Mouse (Mus musculus) frontal cortex, postnatal 36 days (tissue): ENCODE measurements around the gene Ccin.

ENCODE experiments used
- DNase-seq, 2 experiments: peaks; one replicate each; pipeline ENCODE4 v3.0.0; 2022; ENCODE audit warnings: low spot score in 2 of 2

The Ccin gene

DNA sequence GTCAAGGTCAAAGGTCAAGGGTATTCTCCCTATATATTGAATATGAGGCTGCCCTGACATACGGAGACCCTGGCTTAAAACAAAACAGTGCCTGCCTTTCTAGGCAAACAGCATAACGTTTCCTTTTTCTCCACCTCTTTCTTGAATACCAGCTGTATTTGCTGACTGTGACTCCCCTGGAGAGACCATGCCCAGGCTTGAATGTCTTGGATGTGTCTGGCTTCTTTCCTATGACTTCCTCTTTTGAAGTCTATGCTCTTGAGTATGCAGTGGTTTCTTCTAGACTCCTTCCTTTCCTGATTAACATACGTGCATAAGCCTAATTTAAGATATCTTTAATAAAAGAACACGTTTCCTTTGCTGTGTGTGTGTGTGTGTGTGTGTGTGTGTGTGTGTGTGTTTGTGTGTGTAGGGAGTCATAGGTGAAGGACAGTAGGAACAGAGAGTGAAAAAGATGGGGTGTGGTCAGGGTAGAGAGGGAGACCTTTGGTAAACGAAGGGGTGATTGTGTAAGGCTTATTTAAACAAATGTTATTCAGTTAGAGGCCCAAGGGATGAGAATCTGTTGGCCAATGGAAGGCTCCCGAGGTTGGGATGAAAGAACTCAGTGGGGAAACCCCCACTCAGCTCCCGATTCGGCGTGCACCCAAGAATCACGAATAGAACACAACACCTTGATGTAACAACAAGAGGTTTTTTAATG, 8.2 kb upstream of the Ccin start:
- no peak for DNase-seq

DNA sequence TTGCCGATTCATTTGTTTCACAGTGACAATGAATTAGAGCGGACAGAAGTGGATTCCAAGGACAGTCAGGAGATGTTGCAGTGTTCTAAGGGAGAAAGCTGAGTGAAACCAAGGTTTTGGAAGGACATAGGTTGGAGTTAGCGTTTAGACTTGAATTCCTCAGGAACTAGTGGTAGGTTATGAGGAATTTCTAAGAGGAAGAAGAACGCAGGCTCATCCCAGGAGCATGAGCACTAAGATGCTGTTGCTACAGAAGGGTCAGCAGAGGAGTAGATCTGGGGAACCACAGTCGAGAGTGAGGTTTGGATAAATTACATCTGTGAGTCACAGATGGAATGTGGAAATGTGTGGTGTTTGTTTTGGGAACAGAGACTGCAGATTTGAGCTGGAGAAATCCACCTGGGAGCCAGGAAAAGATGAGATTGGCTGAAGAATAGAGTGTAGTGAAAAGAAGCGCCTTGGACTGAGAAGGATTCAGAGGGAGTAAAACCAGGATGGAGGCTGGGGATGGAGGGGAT, 7.0 kb upstream of the Ccin start:
- no peak for DNase-seq

DNA sequence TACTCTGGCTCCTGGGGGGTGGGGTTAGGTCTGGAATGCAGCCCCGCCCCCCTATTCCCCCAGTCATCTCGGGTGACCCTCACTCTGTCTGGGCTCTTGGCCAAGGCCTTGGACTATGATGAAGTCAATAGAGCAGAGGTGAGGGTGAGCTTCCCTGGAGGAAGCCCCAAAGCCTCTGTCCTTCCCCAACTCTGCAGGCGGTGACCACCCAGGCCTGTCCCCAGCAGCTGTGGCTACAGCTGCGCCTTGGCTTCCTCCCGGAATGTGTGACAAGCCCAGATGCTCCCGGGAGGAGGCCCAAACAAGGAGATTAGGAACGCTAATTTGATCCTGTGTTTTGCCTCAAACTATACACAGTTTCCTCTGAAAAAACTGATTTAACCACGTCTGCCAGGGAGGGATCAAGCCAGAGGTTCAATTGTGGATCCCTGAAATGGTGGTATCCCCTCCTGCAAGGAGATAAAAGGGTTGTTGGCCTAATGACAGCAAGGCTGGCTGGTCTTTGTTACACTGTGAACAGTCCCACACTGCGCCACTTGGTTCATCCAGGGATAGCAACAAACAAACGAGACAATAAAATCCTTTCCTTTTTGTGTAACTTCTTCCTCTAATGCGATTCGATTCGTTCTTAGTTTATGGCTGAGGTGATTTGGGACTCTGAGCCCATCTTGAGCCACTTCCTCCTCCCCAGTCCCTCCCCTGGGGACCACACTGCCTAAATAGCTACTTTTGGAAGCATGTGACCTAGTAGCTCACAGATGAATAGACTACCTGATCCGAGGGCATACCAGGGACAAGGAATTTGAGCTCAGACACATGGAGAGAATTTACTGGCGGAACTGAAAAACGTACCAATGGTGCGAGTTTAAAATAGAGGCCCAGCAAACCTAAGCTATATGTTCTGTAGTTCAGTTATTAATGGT, 4.5 kb upstream of the Ccin start:
- DNase-seq: no peak

DNA sequence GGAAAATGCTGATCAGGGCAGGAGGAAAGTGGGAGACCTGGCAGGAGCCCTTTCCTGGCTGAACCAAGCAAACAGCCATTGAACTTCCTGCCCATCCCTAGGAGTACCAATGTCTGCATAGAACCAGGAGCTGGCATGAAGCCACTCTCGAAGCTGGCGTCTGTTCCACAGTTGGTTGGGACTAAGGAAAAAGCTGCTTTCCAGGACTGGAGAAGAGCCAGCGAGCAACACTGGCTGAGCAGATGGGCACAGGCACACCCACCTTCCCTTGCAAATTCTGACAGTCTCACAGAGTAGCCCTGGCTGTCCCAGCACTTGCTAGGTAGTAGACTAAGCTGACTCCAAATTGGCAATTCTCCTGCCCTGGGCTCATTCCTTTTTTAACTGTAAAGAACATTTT, 3.5 kb upstream of the Ccin start:
- DNase-seq: peak; percentile 91 to 95

DNA sequence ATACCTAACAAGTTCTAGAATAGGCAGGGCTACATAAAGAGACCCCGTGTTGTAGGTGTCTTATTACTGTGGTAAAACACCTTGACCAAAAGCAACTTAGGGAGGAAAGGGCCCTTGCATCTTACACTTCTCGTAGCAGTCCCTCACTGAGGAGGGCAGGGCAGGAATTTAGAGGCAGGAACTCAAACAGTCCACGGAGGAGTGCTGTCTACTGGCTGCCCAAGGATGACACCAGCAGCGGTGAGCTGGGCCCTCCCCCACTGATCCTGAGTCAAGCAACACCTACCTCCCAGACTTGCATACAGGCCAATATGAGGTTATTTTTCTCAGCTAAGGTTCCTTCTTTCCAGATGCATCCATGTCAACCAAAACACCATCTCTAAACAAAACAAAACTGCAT, 3.0 kb upstream of the Ccin start:
- DNase-seq: no peak

DNA sequence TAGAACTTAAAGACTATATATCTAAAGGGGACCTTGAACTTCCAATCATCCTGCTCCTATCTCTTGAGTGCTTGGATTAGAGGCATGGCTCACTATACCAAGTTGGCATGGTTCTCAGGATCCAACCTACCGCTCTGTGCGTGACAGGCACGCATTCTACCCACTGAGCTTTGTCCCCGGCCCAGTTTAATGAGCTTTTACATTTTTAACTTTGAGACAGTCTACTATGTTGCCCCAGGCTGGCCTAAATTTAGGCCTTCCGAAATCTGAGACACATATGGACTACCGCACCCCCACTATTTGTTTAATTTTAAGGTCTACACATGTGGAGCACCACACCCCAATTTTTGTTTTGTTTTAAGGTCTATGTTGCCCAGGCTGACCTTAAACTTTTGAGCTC, 2.4 kb upstream of the Ccin start:
- no peak for DNase-seq

DNA sequence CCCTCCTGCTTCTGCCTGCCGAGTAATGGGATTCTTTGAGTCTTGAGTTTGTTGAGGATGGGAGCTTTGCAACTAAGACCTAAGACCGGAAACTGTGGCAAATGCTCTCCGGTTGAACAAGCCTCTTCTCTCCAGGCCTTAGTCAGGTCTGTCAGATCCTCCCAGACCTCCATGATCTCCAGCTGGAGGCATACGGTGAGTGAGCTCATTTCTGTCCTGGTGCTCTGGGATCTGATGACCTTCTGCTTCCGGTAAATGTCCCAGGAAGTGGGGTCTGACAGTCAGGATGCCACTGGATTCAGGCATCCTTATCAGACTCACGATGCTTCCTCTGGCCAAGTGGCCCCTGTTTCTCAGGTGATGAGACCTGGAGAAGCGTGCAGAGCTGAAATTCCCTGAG, 2.0 kb upstream of the Ccin start:
- no peak for DNase-seq

DNA sequence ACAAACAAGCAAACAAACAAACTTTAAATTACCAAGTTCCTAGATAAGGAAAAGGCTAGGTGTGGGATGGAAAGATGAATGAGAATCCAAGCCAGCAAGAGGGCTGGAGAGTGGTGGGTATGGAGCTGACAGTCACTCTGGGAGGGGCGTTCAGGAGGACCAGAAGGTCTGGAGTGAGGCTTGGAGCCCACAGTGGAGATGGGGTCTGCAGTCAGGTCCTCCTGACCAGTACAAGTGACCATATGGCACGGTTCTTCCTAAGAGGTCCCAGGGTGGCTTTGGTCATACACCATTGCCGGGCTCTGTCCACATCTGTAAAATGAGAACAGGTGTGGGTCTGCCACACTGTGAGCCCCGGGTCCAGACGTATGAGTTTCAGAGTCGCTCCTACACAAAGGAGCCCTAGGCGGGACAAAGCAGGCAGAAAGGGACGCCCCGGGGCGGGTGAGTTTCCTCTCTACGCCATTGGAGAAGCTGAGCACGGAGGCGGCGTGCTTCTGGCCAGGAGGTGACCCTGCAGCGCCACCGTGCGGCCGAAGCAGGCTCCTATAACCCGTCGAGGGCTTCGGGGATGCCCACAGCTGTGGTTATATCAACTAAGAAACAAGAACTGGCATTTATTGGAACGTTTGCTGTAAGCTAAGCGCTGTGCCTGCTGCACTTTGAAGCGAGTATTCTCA, 1.1 kb upstream of the Ccin start:
- peak; percentile 92 to 93 for DNase-seq

DNA sequence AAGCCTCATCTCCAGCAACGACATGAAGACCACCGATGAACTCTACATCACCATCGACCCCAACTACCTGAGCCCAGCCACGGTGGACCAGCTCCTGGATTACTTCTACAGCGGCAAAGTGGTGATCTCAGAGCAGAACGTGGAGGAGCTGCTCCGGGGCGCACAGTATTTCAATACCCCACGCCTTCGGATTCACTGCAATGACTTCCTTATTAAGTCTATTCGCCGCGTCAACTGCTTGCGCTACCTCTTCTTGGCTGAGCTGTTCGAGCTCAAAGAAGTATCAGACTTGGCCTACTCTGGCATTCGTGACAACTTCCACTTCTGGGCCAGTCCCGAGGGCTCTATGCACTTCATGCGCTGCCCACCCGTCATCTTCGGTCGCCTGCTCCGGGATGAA, 473 bp downstream of the Ccin start:
- no peak for DNase-seq

DNA sequence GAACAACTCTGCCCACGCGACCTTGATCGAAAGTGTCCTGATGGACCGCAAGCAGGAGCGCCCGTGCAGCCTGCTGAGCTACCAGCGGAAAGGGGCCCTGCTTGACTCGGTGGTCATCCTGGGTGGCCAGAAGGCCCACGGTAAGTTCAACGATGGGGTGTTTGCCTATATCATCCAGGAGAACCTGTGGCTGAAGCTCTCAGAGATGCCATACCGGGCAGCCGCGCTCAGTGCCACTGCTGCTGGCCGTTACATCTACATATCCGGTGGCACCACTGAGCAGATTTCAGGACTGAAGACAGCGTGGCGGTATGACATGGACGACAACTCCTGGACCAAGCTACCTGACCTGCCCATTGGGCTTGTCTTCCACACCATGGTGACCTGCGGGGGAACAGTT, 1.0 kb downstream of the Ccin start:
- no peak for DNase-seq

DNA sequence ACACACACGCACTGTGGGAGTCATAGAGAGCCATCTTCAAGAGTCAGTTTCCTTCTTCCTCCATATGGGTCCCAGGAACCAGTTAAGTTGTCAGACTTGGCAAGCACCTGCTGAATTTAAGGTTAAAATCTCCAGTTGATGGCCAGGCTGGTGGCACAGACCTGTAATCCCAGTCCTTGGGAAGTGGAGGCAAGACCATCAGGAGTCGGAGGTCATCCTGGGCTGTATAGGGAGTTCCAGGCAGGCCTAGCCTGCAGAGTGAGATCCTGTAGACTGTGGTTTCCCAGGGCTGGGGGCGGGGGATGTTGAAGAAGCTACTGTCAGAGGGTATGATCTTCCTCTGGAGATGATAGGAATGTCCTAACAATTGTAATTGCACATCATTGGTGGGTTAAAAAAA, 5.7 kb downstream of the Ccin start:
- no peak for DNase-seq

DNA sequence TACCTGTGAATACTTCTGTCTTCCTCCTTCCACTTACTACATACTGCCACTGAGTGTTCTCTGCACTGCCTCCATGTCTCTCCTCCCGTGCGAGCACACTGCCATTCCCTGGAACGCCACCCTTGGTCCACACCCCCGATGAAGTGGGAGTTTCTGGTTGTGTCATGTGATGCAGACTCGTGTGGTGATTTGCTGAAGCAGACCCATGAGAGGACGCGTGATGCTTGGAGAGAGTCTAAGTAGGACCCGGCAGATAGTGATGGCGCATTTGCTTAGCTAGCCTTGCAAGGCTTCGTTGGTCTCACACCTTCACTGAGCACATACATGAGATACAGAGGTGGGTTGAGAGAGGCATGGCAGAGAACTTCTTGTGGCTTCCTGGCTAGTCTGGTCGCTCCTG, 9.8 kb downstream of the Ccin start:
- no peak for DNase-seq

DNA sequence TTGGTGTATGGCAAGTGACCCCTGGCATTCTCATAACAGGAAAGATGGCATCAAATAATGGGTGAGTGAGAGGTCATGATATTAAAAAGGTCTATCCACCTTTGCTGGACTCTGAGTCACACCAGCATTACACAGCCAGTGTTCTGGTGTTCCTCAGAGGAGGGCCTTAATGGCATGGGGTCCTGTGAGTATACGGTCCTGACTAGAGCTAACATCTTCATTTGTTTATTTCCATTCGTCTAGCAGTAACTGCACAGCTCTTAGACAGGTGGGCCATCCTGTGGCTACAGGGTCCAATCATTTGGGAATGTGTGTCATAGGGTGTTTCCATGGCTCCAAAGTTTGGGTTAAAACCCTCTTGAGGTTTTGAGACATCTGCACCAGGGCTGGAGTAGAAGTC, 11.1 kb downstream of the Ccin start:
- no peak for DNase-seq

DNA sequence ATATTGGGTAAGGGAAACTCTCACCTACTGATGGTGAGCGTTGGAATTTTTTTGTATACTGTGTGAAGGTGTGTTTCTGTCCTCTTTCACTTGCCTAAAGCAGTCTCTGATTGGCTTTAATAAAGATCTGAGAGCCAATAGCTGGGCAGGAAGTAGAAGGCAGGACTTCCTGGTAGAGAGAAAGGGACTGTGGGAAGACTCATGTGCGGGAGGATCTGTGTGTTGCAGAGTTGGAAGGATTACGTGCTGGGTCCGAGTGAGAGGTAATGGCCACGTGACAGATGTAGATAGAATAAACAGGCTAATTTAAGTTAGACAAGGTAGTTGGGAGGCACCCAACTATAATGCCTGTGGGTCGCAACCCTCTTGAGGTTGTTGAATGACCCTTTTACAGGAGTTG, 20.3 kb downstream of the Ccin start:
- DNase-seq: no peak

DNA sequence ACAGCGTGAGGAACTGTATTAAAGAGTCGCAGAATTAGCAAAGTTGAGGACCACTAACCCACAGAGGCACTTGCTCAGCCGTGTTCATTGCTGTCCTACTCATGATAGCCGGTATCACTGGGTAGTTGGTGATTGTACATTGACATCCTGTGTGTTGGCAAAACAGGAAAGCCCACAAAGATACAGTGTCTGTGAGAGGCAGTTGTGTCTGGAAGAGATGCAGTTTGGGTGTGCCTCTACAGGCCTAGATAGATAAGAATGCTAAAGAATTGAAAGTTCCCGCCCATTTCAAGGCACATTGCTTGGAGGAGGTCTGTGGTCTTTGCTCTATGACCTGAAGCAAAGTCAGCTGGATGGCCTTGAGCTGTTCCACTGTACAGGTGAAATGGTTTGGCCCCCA, 20.8 kb downstream of the Ccin start, which contains the start of gene Clta:
Gene Clta, plus strand, starts transcription at position 327 of the 400 bp plus-strand sequence.
- DNase-seq: no peak

DNA sequence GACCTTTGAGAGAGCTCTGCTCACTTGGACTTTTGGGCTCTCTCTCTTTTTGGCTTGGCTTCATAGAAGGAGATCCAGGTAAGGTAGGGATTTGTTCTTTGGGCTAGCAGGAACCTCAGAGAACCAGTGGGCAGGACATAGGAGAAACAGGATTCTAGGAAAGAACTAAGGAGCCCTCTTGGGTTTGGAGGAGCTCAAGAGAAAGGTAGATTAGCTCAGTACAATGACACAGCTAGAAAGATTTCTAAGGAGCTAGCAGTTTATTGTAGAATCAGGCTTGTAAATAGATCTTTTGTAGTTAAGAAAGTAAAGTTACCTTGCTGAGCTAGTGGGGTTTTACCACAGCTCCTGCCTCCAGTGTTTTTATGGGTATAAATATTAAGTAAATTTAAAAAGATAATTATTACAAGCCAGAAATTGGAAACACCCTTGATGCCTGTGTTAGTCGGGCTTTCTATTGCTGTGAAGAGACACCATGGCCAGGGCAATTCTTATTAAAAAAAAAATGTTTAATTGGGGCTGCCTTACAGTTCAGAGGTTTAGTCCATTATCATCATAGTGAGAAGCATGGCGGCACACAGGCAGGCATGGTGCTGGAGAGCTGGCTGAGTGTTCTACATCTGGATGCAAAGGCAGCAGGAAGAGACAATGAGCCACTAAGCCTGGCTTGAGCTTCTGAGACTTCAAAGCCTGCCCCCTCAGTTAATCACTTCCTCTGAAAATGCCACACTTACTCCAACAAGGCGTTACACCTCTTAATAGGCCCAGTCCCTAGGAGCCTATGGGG, 21.5 kb downstream of the Ccin start:
- DNase-seq: no peak

DNA sequence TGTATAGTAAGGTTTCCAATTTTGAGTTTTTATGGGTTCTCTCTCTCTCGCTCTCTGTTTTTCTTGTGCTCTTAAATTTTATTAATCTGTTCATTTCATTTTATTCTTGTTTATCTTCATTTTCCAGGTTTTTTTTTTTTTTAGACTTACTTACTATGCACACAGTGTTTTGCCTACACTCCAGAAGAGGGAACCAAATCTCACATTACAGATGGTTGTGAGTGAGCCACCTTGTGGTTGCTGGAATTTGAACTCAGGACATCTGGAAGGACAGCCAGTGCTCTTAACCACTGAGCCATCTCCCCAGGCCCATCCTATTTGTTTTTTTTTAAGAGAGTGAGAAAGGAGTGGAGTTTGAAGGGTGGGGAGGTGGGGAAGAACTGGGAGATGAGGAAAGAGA, 26.9 kb downstream of the Ccin start:
- DNase-seq: no peak

DNA sequence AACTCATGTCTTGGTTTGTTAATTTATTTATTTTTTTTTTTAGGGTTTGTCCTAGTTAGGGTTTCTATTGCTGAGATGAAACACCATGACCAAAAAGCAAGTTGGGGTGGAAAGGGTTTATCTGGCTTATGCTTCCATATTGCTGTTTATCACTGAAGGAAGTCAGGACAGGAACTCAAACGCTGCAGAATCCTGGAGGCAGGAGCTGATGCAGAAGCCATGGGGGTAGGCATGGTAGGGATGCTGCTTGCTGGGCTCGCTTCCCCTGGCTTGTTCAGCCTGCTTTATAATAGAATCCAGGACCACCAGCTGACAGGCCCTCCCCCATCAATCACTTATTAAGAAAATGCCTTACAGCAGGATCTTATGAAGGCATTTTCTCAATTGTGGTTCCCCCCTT, 27.6 kb downstream of the Ccin start:
- no peak for DNase-seq

DNA sequence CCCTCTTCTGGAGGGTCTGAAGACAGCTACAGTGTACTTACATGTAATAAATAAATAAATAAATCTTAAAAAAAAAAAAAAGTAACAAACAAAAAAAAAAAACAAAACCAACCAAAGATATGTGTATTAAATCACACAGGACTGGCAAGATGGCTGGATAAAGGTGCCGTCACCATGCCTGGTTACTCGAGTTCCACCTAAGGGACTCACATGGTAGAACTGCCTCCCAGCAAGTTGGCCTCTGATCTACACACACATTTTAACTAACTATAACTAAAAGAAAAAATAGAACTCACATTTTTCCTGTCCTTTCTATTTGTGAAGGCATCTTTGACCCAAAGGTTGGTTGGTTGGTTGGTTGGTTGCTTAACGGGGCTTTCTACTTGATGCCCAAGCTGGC, 28.5 kb downstream of the Ccin start:
- DNase-seq: no peak

DNA sequence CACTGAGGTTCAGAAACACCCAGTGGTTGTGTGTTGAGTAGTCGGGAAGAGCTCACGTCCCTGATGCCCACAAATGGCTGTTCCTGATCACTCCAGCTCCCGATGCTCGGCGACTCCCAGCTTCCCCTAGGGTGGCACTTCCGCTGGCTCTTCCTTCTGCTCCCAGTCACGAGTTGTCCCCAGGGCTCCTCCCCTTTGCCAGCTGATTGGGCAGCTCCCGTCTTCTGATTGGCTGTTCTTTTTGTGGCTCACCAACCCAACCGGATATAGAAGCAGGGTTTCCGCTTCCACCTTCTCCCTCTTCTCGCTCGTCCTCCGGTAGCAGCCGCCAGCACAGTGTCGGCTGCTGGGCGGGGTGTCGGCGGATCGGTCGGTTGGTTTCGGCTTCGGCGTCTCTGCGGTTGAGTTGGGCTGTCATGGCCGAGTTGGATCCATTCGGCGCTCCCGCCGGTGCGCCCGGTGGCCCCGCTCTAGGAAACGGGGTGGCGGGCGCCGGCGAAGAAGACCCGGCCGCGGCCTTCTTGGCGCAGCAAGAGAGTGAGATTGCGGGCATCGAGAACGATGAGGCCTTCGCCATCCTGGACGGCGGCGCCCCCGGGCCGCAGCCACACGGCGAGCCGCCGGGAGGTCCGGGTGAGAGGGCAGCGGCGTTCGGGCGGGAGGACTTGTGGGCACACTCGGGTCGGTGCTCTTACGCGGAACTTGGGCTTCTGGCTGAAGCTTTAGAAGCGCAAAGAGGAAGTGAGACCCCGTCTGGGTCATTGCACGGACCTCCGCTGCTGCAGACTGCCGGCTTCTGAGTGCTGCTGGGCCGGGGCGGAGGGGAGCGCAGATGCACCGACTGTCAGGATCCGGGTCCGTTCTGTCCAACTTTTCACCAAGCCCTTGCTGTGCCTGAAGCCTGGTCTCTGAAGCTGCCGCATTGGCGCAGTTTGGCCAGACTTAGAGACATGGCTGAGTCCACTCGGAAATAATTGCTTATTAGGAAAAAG, 29.4 kb downstream of the Ccin start:
- peak; percentile 93 to 94 for DNase-seq
